Mouse (Mus musculus) small intestine, adult 2 months (tissue): Measurements from ENCODE around the gene Dis3l2. TPM values are rescaled to one million over a fixed set of nuclear protein-coding genes. Genes with fewer than 3 reads are reported as not detected.

Experiments used
- H3K27ac ChIP-seq: fragments of 200-500 bp; 2 replicates; pipeline ENCODE4 v1.5.1; 2012; ENCODE audit warnings: low read depth, low read length, control low read depth, inconsistent platforms; ENCODE audit not compliant: insufficient read depth
- H3K27me3 ChIP-seq: fragments of 200-500 bp; 2 replicates; pipeline ENCODE4 v1.6.1; 2012; ENCODE audit warnings: mild to moderate bottlenecking, moderate library complexity, low read length, inconsistent platforms; ENCODE audit not compliant: control insufficient read depth, insufficient read depth
- H3K36me3 ChIP-seq: fragments of 200-500 bp; 2 replicates; pipeline ENCODE4 v1.6.1; 2012; ENCODE audit warnings: mild to moderate bottlenecking, low read length, control low read depth, inconsistent platforms; ENCODE audit not compliant: control insufficient read depth, insufficient read depth
- H3K4me1 ChIP-seq: fragments of 200-500 bp; 2 replicates; pipeline ENCODE4 v1.6.1; 2012; ENCODE audit warnings: low read length, inconsistent platforms, mixed read lengths; ENCODE audit not compliant: control insufficient read depth, insufficient read depth, insufficient read length
- H3K4me3 ChIP-seq: fragments of 200-500 bp; 2 replicates; pipeline ENCODE4 v1.5.1; 2012; ENCODE audit warnings: low read depth, mild to moderate bottlenecking, control low read depth, inconsistent platforms, low read length, moderate library complexity
- CTCF ChIP-seq: fragments of 200-500 bp; IDR thresholded peaks from 2 replicates; pipeline ENCODE4 v1.5.1; 2012; ENCODE audit warnings: low read depth, mild to moderate bottlenecking, control low read depth, inconsistent platforms, low read length, moderate library complexity, mixed read lengths; ENCODE audit not compliant: insufficient replicate concordance, insufficient read length; ENCODE audit errors: extremely low read depth
- POLR2A ChIP-seq: fragments of 200-500 bp; IDR thresholded peaks from 2 replicates; pipeline ENCODE4 v1.6.1; 2012; ENCODE audit warnings: low read depth, mild to moderate bottlenecking, control low read depth, inconsistent platforms, low read length, moderate library complexity
- WGBS: fragments of 180-500 bp; shearing (Covaris S2); methylation state at CpG from one replicate; pipeline ENCODE4 v1.1.7; 2018; 5-methylcytosine and 5-hydroxymethylcytosine counted together
- polyA plus RNA-seq: library from polyadenylated mRNA; depleted of rRNA; stranded (reverse); fragments of >200 nt; gene quantifications from 2 replicates; pipeline ENCODE4 v1.2.3, GENCODE M21; 2012

Dis3l2 gene
- polyA plus RNA-seq, 1 experiment, result 9.1 TPM

DNA sequence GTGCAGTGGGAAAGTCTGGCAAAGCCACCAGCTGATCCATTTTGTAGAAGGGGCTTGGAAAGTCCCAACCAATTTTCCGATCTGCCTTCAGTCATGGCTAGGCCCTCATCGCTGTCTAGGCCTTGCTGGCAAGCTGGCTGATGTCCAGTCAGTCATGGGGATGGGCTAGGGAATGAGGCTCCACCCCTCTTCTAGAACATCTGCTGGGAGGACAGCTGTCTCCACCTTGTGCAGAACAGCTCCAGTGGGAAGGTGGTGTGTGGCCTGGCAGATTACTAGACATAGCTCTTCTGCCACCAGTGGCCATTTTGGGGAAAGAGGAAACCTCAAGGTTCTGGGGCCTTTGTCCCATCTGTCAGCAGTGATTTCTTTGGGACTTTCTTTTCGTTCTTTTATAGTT, 26.0 kb upstream of the Dis3l2 start:
- WGBS, result 65% methylated on average over 3 of the region's 3 CpGs
- no peak overlapping the region for H3K27ac ChIP-seq
- no peak for TF ChIP-seq POLR2A
- TF ChIP-seq CTCF, result no peak
- H3K36me3 ChIP-seq, result no peaks in the 10 kb centered on the region
- H3K27me3 ChIP-seq, result 0 out of 2 replicates have a peak, but pooled peaks cover 3% of the 10 kb centered on the region
- H3K4me3 ChIP-seq, result no peak overlapping the region
- no peaks in the 10 kb centered on the region for H3K4me1 ChIP-seq

- Histone ChIP-seq H3K36me3 (no peaks in the 10 kb centered on the region), H3K27me3 (0 out of 2 replicates have a peak, but pooled peaks cover 3% of the 10 kb centered on the region), H3K4me3 (no peak overlapping the region), H3K27ac (no peak overlapping the region), H3K4me1 (no peaks in the 10 kb centered on the region)
- WGBS, result 85% methylated on average over 10 of the region's 10 CpGs
- TF ChIP-seq CTCF, result no peak
- TF ChIP-seq POLR2A, result no peak
These were observed 24.9 kb upstream of the Dis3l2 start for GRCm38 (mm10) chr1:86678667-86679066.

DNA sequence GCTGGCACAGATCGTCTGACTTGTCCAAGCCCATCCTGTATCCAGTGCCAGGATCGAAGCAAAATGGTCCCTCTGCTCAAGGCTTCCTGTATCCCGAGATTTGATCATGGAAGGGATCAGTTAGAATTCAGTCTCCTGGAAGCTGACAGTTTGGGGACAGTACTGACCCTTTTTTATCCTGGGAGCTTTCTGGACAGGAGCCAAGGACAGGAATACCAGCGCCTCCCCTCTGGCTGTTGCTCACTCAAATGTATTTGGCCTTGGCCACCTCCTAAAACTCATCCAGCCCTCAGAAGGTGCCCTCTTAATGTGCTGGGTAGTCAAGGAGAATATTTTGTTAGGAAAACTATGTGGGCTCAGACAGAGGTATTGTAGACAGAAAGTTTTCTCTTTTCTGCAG, 16.4 kb upstream of the Dis3l2 start:
- Histone ChIP-seq H3K27me3 (no peaks in the 10 kb centered on the region), H3K4me3 (no peak overlapping the region), H3K27ac (no peak overlapping the region), H3K36me3 (no peaks in the 10 kb centered on the region), H3K4me1 (no peaks in the 10 kb centered on the region)
- no peak for TF ChIP-seq POLR2A
- no peak for TF ChIP-seq CTCF
- 76% methylated on average over 4 of the region's 4 CpGs for WGBS

- TF ChIP-seq POLR2A, result no peak
- TF ChIP-seq CTCF, result no peak
These were observed 12.6 kb upstream of the Dis3l2 start for GRCm38 (mm10) chr1:86691027-86691426.

DNA sequence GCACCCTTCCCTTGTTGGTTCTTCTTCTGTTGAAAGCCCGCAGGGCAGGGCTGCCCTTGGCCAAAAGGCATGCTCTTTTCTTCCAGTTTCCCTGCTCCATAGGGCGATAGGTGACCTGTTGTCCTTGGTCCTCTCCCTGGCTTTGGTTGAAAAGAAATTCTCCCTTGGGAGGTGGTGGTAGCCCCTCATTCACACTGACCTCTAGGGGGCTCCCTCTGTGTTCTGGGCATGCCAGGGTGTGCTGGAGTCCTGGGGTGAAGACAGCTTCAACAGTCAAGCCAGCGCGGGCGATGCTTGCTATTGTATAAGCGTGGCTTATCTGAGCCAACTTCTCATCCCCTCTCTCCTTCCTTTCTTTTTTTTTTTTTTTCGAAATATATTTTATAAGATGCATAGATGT, 6.7 kb upstream of the Dis3l2 start:
- TF ChIP-seq POLR2A (no peak), CTCF (no peak)
- Histone ChIP-seq H3K4me1 (no peaks in the 10 kb centered on the region), H3K36me3 (no peaks in the 10 kb centered on the region), H3K27ac (no peak overlapping the region), H3K27me3 (no peaks in the 10 kb centered on the region), H3K4me3 (no peak overlapping the region)
- WGBS, result 52% methylated on average over 7 of the region's 7 CpGs

More at GRCm38 (mm10) chr1:86691027-86691426, 12.6 kb upstream of the Dis3l2 start:
- Histone ChIP-seq H3K36me3 (no peaks in the 10 kb centered on the region), H3K27ac (no peak overlapping the region), H3K27me3 (no peaks in the 10 kb centered on the region), H3K4me1 (no peaks in the 10 kb centered on the region), H3K4me3 (no peak overlapping the region)
- WGBS, result 72% methylated on average over 5 of the region's 5 CpGs

DNA sequence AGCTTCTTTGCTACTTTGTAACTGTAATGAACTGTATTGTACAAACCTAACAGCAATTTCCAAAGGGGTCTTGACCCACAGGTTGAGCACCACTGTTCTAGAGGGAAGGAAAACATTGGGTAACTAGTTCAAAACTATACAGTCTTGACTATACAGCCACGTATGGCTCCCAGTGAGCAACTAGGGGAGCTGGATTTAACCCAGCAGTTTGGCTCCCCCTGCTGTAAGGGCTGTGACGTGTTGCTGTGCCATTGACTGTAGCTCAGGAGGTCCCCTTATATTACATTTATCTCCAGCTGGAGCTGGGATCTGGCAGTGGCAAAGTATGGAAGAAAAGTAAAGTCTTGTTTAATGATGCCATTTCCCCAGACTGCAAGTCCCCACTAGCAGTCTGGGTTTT, 4.9 kb upstream of the Dis3l2 start:
- 23% methylated on average over 2 of the region's 2 CpGs for WGBS
- no peaks in the 10 kb centered on the region for H3K27me3 ChIP-seq
- no peak overlapping the region for H3K4me3 ChIP-seq
- H3K27ac ChIP-seq, result no peak overlapping the region
- no peaks in the 10 kb centered on the region; the same call in 1 of the 2 replicates for H3K4me1 ChIP-seq
- TF ChIP-seq CTCF, result no peak
- no peak for TF ChIP-seq POLR2A
- no peaks in the 10 kb centered on the region for H3K36me3 ChIP-seq

- WGBS, result 72% methylated on average over 11 of the region's 11 CpGs
- Histone ChIP-seq H3K36me3 (no peaks in the 10 kb centered on the region), H3K27me3 (no peaks in the 10 kb centered on the region), H3K27ac (no peak overlapping the region), H3K4me1 (no peaks in the 10 kb centered on the region; the same call in 1 of the 2 replicates), H3K4me3 (no peak overlapping the region)
- TF ChIP-seq POLR2A (no peak), CTCF (no peak)
These were observed 4.1 kb upstream of the Dis3l2 start for GRCm38 (mm10) chr1:86699346-86700136.
